Mouse (Mus musculus) left cerebral cortex, postnatal 4 days (tissue): ENCODE measurements at regions not wholly inside any gene's neighbourhood (a gene's known extent, or its start where the extent isn't known, plus 50 kb on each side); places are given as distances from the start of the nearest gene placed in this dataset.

Experiments
- DNase-seq: peaks from one replicate; pipeline ENCODE4 v3.0.0-alpha.2; 2022
- intact Hi-C: fragments of 180-260 bp; cut with DNase I; formaldehyde crosslinking; loops from one replicate; pipeline ENCODE4 v1.15.1; 2025

GRCm38 (mm10) chr3:159689743-159690142 lies 90.8 kb downstream of the Rpe65 start:
- intact Hi-C loops = no loop called here
- no peak for DNase-seq

GRCm38 (mm10) chr3:159724340-159725119 lies 114.9 kb upstream of the Wls start:
- intact Hi-C loops = no loop called here
- DNase-seq = peak; percentile 0

GRCm38 (mm10) chr3:159732201-159732600 lies 107.3 kb upstream of the Wls start:
- DNase-seq = no peak
- intact Hi-C loops = no loop called here

GRCm38 (mm10) chr3:159733141-159733540 lies 106.3 kb upstream of the Wls start:
- intact Hi-C loops = no loop called here
- no peak for DNase-seq

- no peak for DNase-seq
- intact Hi-C loops = no loop called here
Observed at GRCm38 (mm10) chr3:159734547-159734946, 104.9 kb upstream of the Wls start.

GRCm38 (mm10) chr3:159736070-159736469 lies 103.4 kb upstream of the Wls start:
- DNase-seq = no peak
- intact Hi-C loops = no loop called here

- no peak for DNase-seq
- intact Hi-C loops = no loop called here
Observed at GRCm38 (mm10) chr3:159740600-159741279, 98.7 kb upstream of the Wls start.

GRCm38 (mm10) chr3:159741816-159742215 lies 97.7 kb upstream of the Wls start:
- DNase-seq = no peak
- intact Hi-C loops = no loop called here

- no peak for DNase-seq
- intact Hi-C loops = no loop called here
Observed at GRCm38 (mm10) chr3:159759740-159760139, 79.7 kb upstream of the Wls start.

- intact Hi-C loops = no loop called here
- DNase-seq = no peak
Observed at GRCm38 (mm10) chr3:159760293-159760692, 79.2 kb upstream of the Wls start.

- intact Hi-C loops = no loop called here
- no peak for DNase-seq
Observed at GRCm38 (mm10) chr3:159760949-159761348, 78.5 kb upstream of the Wls start.

GRCm38 (mm10) chr3:159782222-159782844 lies 57.1 kb upstream of the Wls start:
- intact Hi-C loops = no loop called here
- peak; percentile 56 for DNase-seq

- no peak for DNase-seq
- intact Hi-C loops = no loop called here
Observed at GRCm38 (mm10) chr3:159787776-159788175, 51.7 kb upstream of the Wls start.
